Mouse (Mus musculus) c-Kit-positive CD71-positive TER-119-positive erythroid progenitor cells, embryonic 14.5 days (primary cell): ENCODE data around the gene Fgfr2.

Experiments
- DNase-seq: peaks from one replicate; pipeline ENCODE4 v3.0.0-alpha.2; 2013; ENCODE audit warnings: low spot score

Fgfr2 gene

GRCm38 (mm10) chr7:130324716-130325401, 2798.3 kb downstream of the Fgfr2 start:
- no peak for DNase-seq

DNA sequence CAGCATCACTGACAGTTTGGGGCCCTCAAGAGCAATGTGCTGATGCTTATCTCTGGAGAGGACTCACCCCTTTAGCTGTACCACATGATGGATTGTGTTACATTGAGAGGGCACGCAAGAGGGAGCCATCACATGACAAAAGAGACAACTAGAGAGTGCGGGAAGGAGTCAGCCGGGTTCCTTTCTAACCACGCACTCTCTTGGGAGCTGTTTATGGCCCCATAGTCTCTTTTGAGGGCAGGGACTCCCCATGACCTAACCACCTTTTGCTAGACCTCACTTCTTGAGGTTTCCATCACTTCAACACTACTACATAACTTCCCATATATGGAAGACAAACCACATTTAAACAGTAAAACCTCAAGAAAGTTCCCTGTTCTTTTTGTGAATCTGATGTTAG, 2799.4 kb downstream of the Fgfr2 start:
- DNase-seq: no peak

DNA sequence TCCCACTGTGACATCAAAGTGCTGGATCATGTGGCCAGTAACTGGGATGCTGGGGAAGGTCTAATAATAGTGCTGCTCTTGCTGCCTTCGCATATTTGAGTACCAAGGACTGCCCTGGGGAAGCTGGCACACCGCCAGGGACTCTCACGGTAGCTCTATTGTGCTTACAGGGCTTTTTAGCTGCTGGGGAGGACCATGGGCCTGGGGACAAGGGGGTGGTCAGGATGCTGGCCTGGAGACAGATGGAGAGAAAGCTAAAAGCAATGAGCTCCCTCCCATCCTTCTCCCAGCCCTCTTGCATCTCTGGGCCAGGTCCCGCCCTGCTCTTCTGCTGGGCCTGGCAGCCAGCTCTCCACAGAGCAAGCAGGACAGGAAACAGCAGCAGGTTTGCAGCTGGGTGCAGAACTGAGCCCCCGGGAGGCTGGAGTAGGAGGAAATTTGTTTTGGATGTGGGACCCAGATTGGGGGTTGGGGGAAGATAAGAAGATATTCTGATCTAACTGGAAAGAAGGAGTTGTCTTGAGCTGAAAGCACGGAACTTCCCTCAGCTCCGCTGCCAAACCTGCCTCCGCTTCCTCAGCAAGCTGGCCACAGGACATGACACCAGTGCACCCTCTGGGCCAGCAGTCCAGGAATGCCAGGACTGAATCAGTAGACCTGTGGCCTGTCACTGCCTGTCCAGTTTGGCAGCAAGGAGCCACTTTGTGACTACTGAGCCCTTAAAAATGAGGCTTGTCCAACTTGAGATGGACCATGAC, 2803.2 kb downstream of the Fgfr2 start:
- no peak for DNase-seq

DNA sequence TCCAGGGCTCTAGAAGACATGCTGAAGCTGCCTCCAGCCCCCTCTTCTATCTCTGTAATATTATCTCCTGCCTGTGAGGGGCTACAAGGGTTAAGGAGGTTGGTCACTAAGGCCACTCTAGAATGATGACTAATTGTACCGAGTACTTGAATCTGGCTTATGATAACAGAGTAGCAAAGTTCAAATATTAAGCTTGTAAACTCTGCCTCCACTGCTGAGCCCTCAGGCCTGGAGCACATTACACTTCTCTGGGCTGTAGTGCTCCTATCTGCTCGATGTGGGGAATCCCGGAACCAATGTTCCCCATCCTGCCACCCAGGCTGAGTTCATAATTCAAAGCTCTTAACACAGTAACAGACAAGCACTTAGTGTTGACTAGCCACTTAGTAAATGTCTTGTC, 2806.9 kb downstream of the Fgfr2 start:
- no peak for DNase-seq

GRCm38 (mm10) chr7:130315221-130315620, 2807.9 kb downstream of the Fgfr2 start:
- DNase-seq: no peak

- DNase-seq: no peak
These were observed 2808.5 kb downstream of the Fgfr2 start for GRCm38 (mm10) chr7:130314658-130315057.

DNA sequence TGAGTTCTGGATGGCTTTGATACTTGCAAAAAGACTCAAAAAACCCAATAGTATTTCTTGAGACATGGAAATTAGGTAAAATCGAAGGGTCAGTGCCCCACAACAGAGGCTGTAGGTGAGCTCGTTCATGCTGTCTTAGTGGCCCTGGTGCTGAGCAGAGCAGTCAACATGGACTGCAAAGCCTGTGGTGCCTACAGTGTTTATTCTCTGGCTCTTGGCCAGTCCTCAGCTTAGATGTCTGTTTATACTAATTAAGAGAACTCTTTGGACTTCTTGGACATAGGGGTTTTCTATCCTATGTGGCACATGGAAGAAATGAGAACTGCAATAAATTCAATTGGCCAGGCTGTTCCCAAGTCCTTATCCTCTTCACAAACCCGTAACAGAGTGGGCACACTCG, 2811.8 kb downstream of the Fgfr2 start:
- DNase-seq: no peak

DNA sequence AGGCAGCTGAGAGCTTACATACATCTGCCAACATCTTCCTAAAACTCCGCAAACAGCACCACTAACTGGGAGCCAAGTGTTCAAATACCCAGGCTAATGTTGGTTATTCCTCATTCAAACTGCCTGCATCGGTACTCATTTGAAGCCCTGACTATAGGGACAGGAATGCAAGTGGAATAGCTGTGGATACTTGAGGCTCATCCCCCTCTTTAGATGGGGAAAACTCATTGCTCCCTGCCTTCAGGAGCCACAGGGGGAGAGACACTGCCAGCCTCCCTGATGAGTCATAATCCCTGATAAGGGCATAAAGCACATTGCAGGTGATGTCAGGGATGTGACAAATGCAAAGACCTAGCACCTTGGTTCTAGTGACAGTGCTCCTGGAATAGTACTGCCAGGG, 2814.0 kb downstream of the Fgfr2 start:
- no peak for DNase-seq

DNA sequence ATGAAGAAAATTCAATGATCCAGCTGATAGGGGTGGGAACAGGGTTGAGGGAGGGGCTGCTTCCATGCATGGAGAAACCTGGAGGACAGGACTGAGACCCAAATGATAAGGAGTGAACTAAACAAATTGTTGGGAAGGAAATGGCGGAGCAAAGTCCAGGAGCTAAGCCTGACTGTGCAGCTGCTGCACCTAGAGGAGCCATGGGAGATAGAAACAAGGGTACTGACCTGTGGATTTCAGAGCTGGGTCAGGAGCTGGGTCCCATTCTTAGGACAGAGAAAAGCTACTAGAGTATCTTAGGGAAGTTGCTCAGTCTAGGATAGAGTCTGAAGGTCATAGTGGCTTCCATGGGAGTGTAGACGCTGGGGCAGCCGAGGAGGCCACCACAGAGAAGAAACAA, 2816.1 kb downstream of the Fgfr2 start:
- no peak for DNase-seq

- DNase-seq: no peak
These were observed 2818.5 kb downstream of the Fgfr2 start for GRCm38 (mm10) chr7:130304642-130305041.

DNA sequence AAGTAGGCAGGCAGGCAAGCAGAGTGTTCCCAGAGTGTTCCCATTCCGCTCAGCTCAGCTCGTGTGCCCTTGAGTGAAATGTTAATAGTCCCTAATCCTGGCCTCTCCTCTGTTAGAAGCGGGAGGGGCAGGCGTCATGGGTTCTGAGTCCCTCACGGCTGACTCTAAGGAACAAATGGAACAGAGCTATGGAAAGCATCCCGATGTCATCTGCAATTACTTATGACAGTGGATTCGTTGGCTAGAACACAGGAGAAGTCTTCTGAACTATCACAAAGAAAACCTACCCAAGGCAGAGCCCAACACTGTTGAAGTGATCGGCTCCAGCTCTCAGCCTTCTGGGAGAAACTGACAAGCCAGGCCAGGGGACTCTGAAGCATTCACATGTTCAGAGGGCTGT, 2819.7 kb downstream of the Fgfr2 start:
- no peak for DNase-seq

- no peak for DNase-seq
These were observed 2822.5 kb downstream of the Fgfr2 start for GRCm38 (mm10) chr7:130300606-130301005.

GRCm38 (mm10) chr7:130298926-130299594, 2824.1 kb downstream of the Fgfr2 start:
- DNase-seq: no peak

GRCm38 (mm10) chr7:130291179-130291578, 2832.0 kb downstream of the Fgfr2 start:
- no peak for DNase-seq

- no peak for DNase-seq
These were observed 2833.7 kb downstream of the Fgfr2 start for GRCm38 (mm10) chr7:130289428-130289790.

DNA sequence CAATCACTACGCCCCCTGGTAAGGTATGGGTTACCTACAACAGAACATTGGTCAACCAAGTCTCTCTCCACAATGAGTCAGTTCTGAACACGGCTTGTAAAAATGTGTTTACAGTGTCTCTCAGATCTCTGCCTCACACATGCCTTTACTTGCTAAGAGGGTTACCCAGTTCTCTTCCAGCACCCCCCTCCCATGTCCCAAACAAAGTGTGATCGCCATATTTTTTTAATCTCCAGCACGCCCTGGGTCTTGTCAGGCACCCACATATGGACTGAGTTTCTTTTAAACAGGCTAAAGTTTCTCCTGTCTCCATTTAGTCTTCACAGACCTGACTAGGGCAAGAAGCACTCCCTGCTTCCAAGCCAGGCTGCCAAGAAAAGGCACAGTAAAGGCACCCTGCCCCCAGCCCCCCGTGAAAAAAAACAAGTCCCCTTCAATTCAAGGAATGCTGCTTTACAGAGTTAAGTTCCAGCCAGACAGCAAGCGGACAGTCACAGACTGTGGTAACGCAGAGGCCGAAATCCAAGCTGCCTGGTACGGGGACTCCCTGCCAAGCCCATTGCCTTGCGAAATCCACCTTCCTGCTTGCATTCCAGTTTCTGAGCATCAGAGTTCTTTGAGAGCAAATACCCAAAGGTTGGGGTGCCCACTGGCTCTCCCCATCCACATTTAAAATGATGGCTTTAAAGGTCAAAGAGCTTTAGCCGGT, 2834.3 kb downstream of the Fgfr2 start:
- DNase-seq: no peak

GRCm38 (mm10) chr7:130288248-130288647, 2834.9 kb downstream of the Fgfr2 start:
- DNase-seq: no peak

GRCm38 (mm10) chr7:130278738-130279705, 2844.1 kb downstream of the Fgfr2 start:
- no peak for DNase-seq

- DNase-seq: no peak
These were observed 2845.0 kb downstream of the Fgfr2 start for GRCm38 (mm10) chr7:130278000-130278737.

DNA sequence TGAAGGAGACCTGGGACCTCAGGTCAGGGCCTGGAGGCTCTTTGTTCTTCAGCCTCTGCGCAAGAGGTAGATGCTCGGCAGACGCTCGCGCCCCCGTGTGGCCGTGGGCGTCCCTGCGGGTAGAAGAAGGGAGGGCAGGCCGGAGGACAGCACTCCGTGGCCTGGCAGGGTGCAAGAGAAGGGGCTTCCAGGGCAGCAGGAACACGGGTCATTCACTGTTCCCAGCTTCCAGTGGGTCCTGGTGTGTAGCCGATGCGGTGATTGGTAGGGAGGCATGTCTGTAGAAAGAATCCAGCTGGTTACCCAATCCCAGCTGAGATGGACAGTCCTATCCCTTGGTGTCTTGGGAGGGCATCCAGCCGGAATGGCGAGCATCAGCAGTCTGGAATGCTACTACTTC, 2849.9 kb downstream of the Fgfr2 start:
- DNase-seq: no peak

GRCm38 (mm10) chr7:130270807-130271206, 2852.3 kb downstream of the Fgfr2 start:
- DNase-seq: no peak
